Mouse (Mus musculus) liver, embryonic 16.5 days (tissue): ENCODE data around the gene Zfp709. TPM values are rescaled to one million over a fixed set of nuclear protein-coding genes. Genes with fewer than 3 reads are reported as not detected.
A peak's percentile ranks its signal among the peaks of the same experiment; 100 is the strongest.
"Not testable (repeated sequence)": the region's sequence is repeated elsewhere in the genome, so short reads cannot be mapped to it uniquely, and the experiment has no call there.

ENCODE experiments used
- ATAC-seq: fragments of 200-750 bp; cut with Nextera tagmentation; 2 replicates; pipeline ENCODE4 v1.8.0; 2017; ENCODE audit warnings: low read depth, mild to moderate bottlenecking, moderate number of reproducible peaks, moderate library complexity
- H3K27ac ChIP-seq: fragments of 300-500 bp; sonication (generic); 2 replicates; pipeline ENCODE4 v1.5.1; 2014; ENCODE audit warnings: mild to moderate bottlenecking, low read length
- H3K27me3 ChIP-seq: fragments of 300-500 bp; sonication (generic); 2 replicates; pipeline ENCODE4 v1.6.1; 2014; ENCODE audit warnings: low read depth, low read length, mixed read lengths; ENCODE audit not compliant: control insufficient read depth, insufficient read depth
- H3K36me3 ChIP-seq: fragments of 300-500 bp; sonication (generic); 2 replicates; pipeline ENCODE4 v1.6.1; 2014; ENCODE audit warnings: mild to moderate bottlenecking; ENCODE audit not compliant: control insufficient read depth, insufficient read depth
- H3K4me1 ChIP-seq: fragments of 300-500 bp; sonication (generic); 2 replicates; pipeline ENCODE4 v1.6.1; 2014; ENCODE audit warnings: low read depth, low read length, mixed read lengths; ENCODE audit not compliant: control insufficient read depth
- H3K4me2 ChIP-seq: fragments of 300-500 bp; sonication (generic); 2 replicates; pipeline ENCODE4 v1.6.1; 2014; ENCODE audit warnings: low read depth, low read length, mixed read lengths
- H3K4me3 ChIP-seq: fragments of 300-500 bp; sonication (generic); 2 replicates; pipeline ENCODE4 v1.5.1; 2014; ENCODE audit warnings: low read depth, mild to moderate bottlenecking, low read length
- H3K9ac ChIP-seq: fragments of 300-500 bp; sonication (generic); 2 replicates; pipeline ENCODE4 v1.6.1; 2014; ENCODE audit warnings: low read depth, low read length
- H3K9me3 ChIP-seq: fragments of 300-500 bp; sonication (generic); replicated peaks from 2 replicates; pipeline ENCODE4 v1.6.1; 2016; ENCODE audit warnings: low read length; ENCODE audit not compliant: control insufficient read depth
- WGBS: fragments of 180-500 bp; shearing (Covaris S2); extraction: QIAGEN DNeasy Blood & Tissue Kit; methylation state at CpG from one replicate; pipeline ENCODE4 v1.1.7; 2014; ENCODE audit not compliant: insufficient replicate concordance; 5-methylcytosine and 5-hydroxymethylcytosine counted together
- polyA plus RNA-seq: library from polyadenylated mRNA; unstranded; fragments of >200 nt; fragmentation: Nextera tagmentation; extraction: Ambion mirVana; gene quantifications from 2 replicates; pipeline ENCODE4 v1.2.1, GENCODE M21; 2015

Zfp709 gene
- polyA plus RNA-seq, 1 experiment from 2014 or later = 1.3 TPM

GRCm38 (mm10) chr8:71856630-71857328 is 25.0 kb upstream of the Zfp709 start:
- not testable (repeated sequence) for H3K27ac ChIP-seq, H3K27me3 ChIP-seq, H3K4me3 ChIP-seq, H3K4me1 ChIP-seq, H3K9ac ChIP-seq, H3K9me3 ChIP-seq, H3K36me3 ChIP-seq, ATAC-seq, H3K4me2 ChIP-seq
- WGBS = 50% methylated on average over 7 of the region's 10 CpGs

- H3K27ac ChIP-seq, H3K9me3 ChIP-seq, H3K4me2 ChIP-seq, H3K4me1 ChIP-seq, H3K27me3 ChIP-seq, H3K4me3 ChIP-seq, ATAC-seq, H3K9ac ChIP-seq, H3K36me3 ChIP-seq: not testable (repeated sequence)
- 60% methylated on average over 2 of the region's 2 CpGs for WGBS
Observed at GRCm38 (mm10) chr8:71857364-71857763, 24.5 kb upstream of the Zfp709 start.

- not testable (repeated sequence) for H3K36me3 ChIP-seq, H3K9ac ChIP-seq, H3K4me1 ChIP-seq, H3K27me3 ChIP-seq, ATAC-seq, H3K4me3 ChIP-seq, H3K4me2 ChIP-seq, H3K27ac ChIP-seq, H3K9me3 ChIP-seq
- 35% methylated on average over 1 of the region's 1 CpGs for WGBS
Observed at GRCm38 (mm10) chr8:71861551-71861950, 20.3 kb upstream of the Zfp709 start.

DNA sequence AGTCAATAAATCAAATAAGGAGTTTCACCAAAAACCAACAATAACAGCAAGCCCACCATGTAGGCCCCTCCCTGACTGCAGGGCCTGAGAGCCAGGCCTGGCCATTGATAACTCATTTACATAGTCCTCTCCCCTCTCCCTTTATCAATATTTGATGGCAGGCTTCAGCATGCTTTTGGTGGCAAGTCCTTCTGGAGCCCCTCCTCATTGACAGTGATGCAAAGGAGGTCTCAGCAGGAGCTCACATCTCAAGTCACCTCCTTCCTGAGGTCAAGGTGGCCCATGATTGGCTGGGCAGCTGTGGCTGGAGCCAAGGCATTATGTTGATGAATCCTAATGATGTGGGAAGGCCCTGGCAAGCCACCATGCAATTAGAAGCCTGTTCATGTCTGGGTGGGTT is 19.8 kb upstream of the Zfp709 start:
- not testable (repeated sequence) for H3K4me2 ChIP-seq

GRCm38 (mm10) chr8:71900666-71901065 is 18.8 kb downstream of the Zfp709 start:
- WGBS = 53% methylated on average over 11 of the region's 11 CpGs
- not testable (repeated sequence) for H3K27me3 ChIP-seq, ATAC-seq, H3K9ac ChIP-seq, H3K9me3 ChIP-seq, H3K27ac ChIP-seq, H3K36me3 ChIP-seq, H3K4me1 ChIP-seq, H3K4me2 ChIP-seq, H3K4me3 ChIP-seq

More for the DNA sequence above, 19.8 kb upstream of the Zfp709 start:
- not testable (repeated sequence) for H3K9ac ChIP-seq, H3K9me3 ChIP-seq, H3K27ac ChIP-seq, ATAC-seq, H3K36me3 ChIP-seq, H3K4me1 ChIP-seq, H3K27me3 ChIP-seq, H3K4me3 ChIP-seq

GRCm38 (mm10) chr8:71903084-71903483 is 21.3 kb downstream of the Zfp709 start:
- H3K4me1 ChIP-seq, H3K27me3 ChIP-seq, H3K36me3 ChIP-seq, H3K9ac ChIP-seq, ATAC-seq, H3K27ac ChIP-seq, H3K4me2 ChIP-seq, H3K9me3 ChIP-seq, H3K4me3 ChIP-seq: not testable (repeated sequence)
- WGBS = 62% methylated on average over 1 of the region's 1 CpGs

- Histone ChIP-seq H3K4me1 (peaks cover 3% of the 10 kb centered on the region; the same call in 1 of the 2 replicates), H3K4me2 (no peak overlapping the region), H3K9ac (no peak overlapping the region), H3K4me3 (no peak overlapping the region), H3K36me3 (no peaks in the 10 kb centered on the region), H3K27ac (no peak overlapping the region), H3K27me3 (no peaks in the 10 kb centered on the region), H3K9me3 (no peaks in the 10 kb centered on the region)
- 72% methylated on average over 1 of the region's 1 CpGs for WGBS
- ATAC-seq = no peak
Observed at GRCm38 (mm10) chr8:71906809-71907208, 25.0 kb downstream of the Zfp709 start.

- Histone ChIP-seq H3K27me3 (no peaks in the 10 kb centered on the region), H3K9ac (no peak overlapping the region), H3K9me3 (no peaks in the 10 kb centered on the region), H3K4me2 (peak overlapping the region; percentile 57), H3K4me3 (peak overlapping the region; percentile 80), H3K36me3 (no peaks in the 10 kb centered on the region), H3K4me1 (peaks cover 3% of the 10 kb centered on the region; the same call in 1 of the 2 replicates), H3K27ac (no peak overlapping the region)
- no peak for ATAC-seq
- WGBS = 77% methylated on average over 5 of the region's 5 CpGs
Observed at GRCm38 (mm10) chr8:71907798-71908257, 26.0 kb downstream of the Zfp709 start.

DNA sequence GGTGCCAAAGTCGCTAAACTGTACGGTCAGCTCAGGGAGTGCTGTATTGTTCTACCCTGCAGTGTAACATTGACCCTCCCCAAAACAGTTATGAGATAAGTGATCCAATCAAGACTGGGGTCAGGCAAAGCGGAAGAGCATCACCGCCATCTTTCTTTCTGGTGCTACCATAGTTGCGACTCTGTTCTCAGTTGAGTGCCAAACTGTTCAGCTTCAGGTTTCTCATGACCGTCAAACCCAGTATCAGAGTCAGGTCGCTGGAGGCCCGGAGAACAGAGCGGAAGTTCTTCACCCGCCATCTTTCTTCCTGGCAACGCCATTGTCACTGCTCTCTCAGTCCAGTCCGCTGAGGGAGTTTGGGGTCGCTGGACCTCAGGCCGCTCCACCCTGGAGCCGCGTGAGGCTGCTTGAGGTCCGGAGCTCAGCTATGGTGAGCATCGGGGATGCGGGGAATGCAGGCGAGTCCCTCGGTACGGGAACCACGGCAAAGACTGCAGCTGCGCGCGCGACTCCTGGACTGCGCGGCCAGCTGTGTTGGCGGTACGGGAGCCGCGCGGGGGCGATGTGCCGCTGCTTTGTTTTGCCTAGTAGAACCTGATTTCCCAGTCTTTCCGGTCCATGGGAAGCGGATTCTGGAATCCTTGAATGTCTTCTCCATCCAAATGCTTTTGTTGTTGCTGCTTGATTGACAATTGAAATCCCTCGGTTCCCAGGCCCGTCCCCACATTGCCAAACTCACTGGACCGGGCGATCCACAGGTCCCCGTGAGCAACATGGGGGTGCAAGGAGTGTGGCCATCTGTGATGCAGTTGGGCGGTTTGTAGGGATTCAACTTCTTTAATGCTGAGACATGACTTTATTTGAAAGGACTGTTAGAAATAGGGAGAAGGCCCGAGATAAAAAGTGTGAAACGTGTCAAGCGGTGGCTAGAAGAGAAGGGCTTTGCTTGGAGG is 26.8 kb downstream of the Zfp709 start, which contains the start of the genes Zfp882 and Zfp617:
Gene Zfp882 (plus strand): TSS at position 300 of the 953 bp plus-strand sequence.
Gene Zfp617 (plus strand): TSS at position 327 of the 953 bp plus-strand sequence.
- peak within 1 kb of the TSS; percentile 81 for H3K27ac ChIP-seq
- peak within 1 kb of the TSS; percentile 84 for H3K9ac ChIP-seq
- H3K4me1 ChIP-seq = peaks cover 3% of the 10 kb centered on the region; the same call in 1 of the 2 replicates
- WGBS = 6% methylated on average over 47 of the region's 47 CpGs
- H3K9me3 ChIP-seq = no peaks in the 10 kb centered on the region
- ATAC-seq = peak; percentile 89
- peak within 1 kb of the TSS; percentile 80 for H3K4me3 ChIP-seq
- no peaks in the 10 kb centered on the region for H3K27me3 ChIP-seq
- H3K36me3 ChIP-seq = no peaks in the 10 kb centered on the region
- H3K4me2 ChIP-seq = peak within 1 kb of the TSS; percentile 57
